Mouse (Mus musculus) CD4-positive, CD25-positive, alpha-beta regulatory T cell, adult 2 months (primary cell): ENCODE measurements around the gene Cpox.

ENCODE experiments used
- DNase-seq: peaks from one replicate; pipeline ENCODE4 v3.0.0-alpha.2; 2012; ENCODE audit warnings: low read depth, low spot score

The Cpox gene

DNA sequence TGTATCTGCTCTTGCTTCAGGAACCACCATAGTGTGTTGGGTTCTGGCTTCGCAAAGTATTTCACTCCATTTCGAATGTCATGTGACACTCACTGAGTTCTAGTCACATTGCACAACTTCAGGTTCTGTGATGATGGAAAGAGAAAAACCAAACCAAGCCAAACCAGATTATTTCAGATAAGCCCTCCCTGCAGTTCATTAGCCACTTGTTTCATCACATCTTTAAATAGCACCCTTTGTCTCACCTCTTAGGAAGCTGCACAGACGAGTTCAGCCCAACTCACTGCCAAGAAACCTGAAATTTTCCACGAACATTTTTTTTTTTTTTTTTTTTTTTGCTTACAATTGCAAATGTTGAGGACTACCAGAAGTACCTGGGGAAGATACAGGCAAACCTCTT lies 76.6 kb downstream of the Cpox start:
- no peak for DNase-seq

- peak; percentile 50 for DNase-seq
Observed at GRCm38 (mm10) chr16:58751314-58751713, 81.2 kb downstream of the Cpox start.

DNA sequence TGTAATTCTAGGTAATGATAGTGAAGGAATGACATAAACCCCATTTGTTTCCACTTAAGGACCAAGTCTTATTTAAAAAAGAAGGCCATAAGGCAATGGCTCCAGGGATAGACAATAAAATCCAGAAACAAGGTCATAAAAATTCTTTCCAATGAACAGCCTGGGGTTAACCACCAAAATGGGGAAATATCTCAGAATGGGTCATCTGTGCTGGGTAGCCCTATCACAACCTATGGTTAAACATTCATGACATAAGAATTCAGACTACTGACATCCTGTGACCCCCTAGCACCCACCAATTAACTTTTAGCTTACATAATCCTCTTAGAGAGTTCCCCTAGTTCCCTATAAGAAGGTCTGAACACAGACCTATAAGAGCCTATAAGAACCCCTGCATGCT lies 86.1 kb downstream of the Cpox start:
- no peak for DNase-seq

DNA sequence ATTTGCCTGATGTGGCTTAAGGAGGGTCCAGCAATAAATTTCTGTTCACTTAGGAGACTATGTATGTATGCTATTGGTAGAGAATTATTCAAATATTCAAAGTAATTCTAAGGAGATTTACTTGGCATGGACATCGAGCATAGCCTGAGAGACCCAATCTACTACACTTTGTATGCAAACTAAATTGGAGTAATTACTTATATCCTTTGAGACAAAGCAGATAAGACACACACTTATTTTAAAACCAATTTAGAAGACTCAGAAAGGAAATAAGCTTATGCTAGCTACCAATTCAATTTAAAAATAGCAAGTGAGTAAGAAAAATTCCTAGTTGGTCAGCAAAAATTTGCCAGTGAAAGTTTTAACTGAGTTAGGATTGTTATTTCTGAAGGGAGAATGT lies 93.0 kb downstream of the Cpox start, which contains the start of gene Olfr172:
Gene Olfr172, minus strand, starts transcription at position 101 of the 400 bp plus-strand sequence.
- no peak for DNase-seq
